Mouse (Mus musculus): ENCODE results near the gene Apip. TPM values are rescaled to one million over a fixed set of nuclear protein-coding genes. Genes with fewer than 3 reads are reported as not detected.

Gene Apip
- polyA plus RNA-seq, 1 experiment: 7.1 TPM

DNA sequence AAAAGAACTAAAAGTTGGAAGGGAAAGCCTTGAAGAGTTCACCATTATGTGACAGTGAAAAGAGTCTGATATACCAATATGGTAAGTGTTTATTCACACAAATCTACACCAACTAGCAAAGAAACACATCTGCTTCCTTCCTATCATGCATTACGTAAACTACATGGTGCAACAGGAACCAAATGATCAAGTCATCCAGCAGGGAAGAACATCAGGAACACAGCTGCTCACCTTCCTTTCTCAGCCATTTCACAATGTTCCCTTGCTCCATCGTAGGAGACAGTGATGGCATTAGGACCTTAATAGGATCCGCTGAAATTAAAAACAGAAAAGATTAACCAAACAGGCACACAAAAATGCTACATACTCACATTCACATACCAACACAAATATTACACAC is 15.2 kb upstream of the Apip start:
- Histone ChIP-seq H3K4me1 (ENCODE audit: control insufficient read depth, insufficient read depth, insufficient read length) (no peaks in the 10 kb centered on the region; the same call in 1 of the 2 replicates), H3K27me3 (ENCODE audit: control insufficient read depth, insufficient read depth, low read length) (no peaks in the 10 kb centered on the region), H3K27ac (ENCODE audit: insufficient read depth, low read length) (no peak overlapping the region), H3K4me3 (ENCODE audit: extremely low read depth, insufficient read depth, insufficient read length) (no peak overlapping the region), H3K36me3 (ENCODE audit: control insufficient read depth, insufficient read depth, low read length) (peaks cover 1% of the 10 kb centered on the region; the same call in 1 of the 2 replicates)
- no peak for TF ChIP-seq POLR2A (IDR thresholded peaks at IDR 0.05; ENCODE audit: low read depth, low read length)
- no peak for TF ChIP-seq CTCF (IDR thresholded peaks at IDR 0.05; ENCODE audit: extremely low read depth, insufficient read depth, insufficient read length, insufficient replicate concordance)
- 91% methylated on average over 3 of the region's 3 CpGs for WGBS
- no peak for DNase-seq (ENCODE audit: low read depth in 1 of 2, low spot score in 2 of 2)

- WGBS: 49% methylated on average over 3 of the region's 3 CpGs
- Histone ChIP-seq H3K36me3 (ENCODE audit: control insufficient read depth, insufficient read depth, low read length) (peaks cover under 1% of the 10 kb centered on the region; the same call in 1 of the 2 replicates), H3K27ac (ENCODE audit: insufficient read depth, low read length) (no peak overlapping the region), H3K4me3 (ENCODE audit: extremely low read depth, insufficient read depth, insufficient read length) (no peak overlapping the region), H3K27me3 (ENCODE audit: control insufficient read depth, insufficient read depth, low read length) (no peaks in the 10 kb centered on the region), H3K4me1 (ENCODE audit: control insufficient read depth, insufficient read depth, insufficient read length) (no peaks in the 10 kb centered on the region)
- peak in 1 of 2 experiments; percentile 25 for DNase-seq (ENCODE audit: low read depth in 1 of 2, low spot score in 2 of 2)
- TF ChIP-seq POLR2A (IDR thresholded peaks at IDR 0.05; ENCODE audit: low read depth, low read length): no peak
- TF ChIP-seq CTCF (IDR thresholded peaks at IDR 0.05; ENCODE audit: extremely low read depth, insufficient read depth, insufficient read length, insufficient replicate concordance): no peak
Observed at GRCm38 (mm10) chr2:103062865-103063264, 10.6 kb upstream of the Apip start.

GRCm38 (mm10) chr2:103066683-103067551 is 6.6 kb upstream of the Apip start:
- Histone ChIP-seq H3K4me3 (ENCODE audit: extremely low read depth, insufficient read depth, insufficient read length) (no peak overlapping the region), H3K36me3 (ENCODE audit: control insufficient read depth, insufficient read depth, low read length) (no peaks in the 10 kb centered on the region), H3K27me3 (ENCODE audit: control insufficient read depth, insufficient read depth, low read length) (no peaks in the 10 kb centered on the region), H3K4me1 (ENCODE audit: control insufficient read depth, insufficient read depth, insufficient read length) (no peaks in the 10 kb centered on the region), H3K27ac (ENCODE audit: insufficient read depth, low read length) (no peak overlapping the region)
- no peak for DNase-seq (ENCODE audit: low read depth in 1 of 2, low spot score in 2 of 2)
- 77% methylated on average over 8 of the region's 8 CpGs for WGBS
- TF ChIP-seq POLR2A (IDR thresholded peaks at IDR 0.05; ENCODE audit: low read depth, low read length): no peak
- TF ChIP-seq CTCF (IDR thresholded peaks at IDR 0.05; ENCODE audit: extremely low read depth, insufficient read depth, insufficient read length, insufficient replicate concordance): no peak

DNA sequence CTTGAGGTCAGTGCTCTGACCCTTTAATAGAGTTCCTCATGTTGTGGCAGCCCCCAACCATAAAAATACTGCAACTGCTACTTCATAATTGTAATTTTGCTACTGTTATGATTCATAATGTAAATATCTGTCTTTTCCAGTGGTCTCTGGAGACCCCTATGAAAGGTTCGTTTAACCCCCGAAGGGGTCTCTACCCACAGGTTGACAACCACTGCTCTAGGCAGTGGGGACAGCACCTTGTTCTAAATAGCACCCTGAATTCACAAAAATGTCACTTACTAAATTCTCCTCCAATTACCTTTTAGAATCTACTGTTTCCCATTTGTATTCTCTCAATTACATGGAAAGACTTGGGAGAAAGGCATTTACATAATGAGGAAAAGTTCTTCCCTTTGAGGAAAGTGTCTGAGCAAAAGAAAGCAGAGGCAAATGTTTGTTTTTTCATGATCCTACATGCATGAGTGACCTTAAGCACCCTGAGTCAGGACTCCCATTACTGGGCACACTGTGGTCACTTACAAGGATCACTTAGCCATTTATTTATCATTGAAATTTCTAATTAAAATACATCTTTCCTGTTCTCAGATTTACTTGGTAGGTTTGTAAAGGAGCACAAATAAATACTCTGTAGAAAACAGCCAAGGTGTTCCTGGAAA is 5.8 kb upstream of the Apip start:
- no peak for DNase-seq (ENCODE audit: low read depth in 1 of 2, low spot score in 2 of 2)
- 85% methylated on average over 2 of the region's 2 CpGs for WGBS
- Histone ChIP-seq H3K4me1 (ENCODE audit: control insufficient read depth, insufficient read depth, insufficient read length) (no peaks in the 10 kb centered on the region), H3K27me3 (ENCODE audit: control insufficient read depth, insufficient read depth, low read length) (no peaks in the 10 kb centered on the region), H3K27ac (ENCODE audit: insufficient read depth, low read length) (no peak overlapping the region), H3K4me3 (ENCODE audit: extremely low read depth, insufficient read depth, insufficient read length) (no peak overlapping the region), H3K36me3 (ENCODE audit: control insufficient read depth, insufficient read depth, low read length) (no peaks in the 10 kb centered on the region)
- TF ChIP-seq POLR2A (IDR thresholded peaks at IDR 0.05; ENCODE audit: low read depth, low read length): no peak

DNA sequence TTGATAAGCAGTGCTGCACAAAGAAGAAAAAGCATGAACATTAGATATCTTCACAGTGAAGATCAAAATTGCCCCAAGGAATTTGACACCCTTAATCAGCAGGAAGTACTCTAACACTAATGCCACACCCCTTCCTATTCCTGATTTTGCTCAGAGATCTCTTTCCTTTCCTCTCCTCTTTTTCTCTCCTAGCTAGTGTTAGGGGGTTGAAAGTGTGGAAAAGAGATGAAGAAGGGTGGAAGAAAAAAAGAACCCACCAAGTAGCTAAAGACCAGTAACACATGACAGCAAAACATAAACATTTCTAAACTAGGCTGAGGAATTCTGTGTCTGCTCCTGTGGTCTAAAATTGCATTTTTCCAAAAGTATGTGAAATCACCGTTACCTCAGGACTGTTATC is 4.9 kb upstream of the Apip start:
- Histone ChIP-seq H3K27me3 (ENCODE audit: control insufficient read depth, insufficient read depth, low read length) (no peaks in the 10 kb centered on the region), H3K4me1 (ENCODE audit: control insufficient read depth, insufficient read depth, insufficient read length) (no peaks in the 10 kb centered on the region; the same call in 1 of the 2 replicates), H3K27ac (ENCODE audit: insufficient read depth, low read length) (no peak overlapping the region), H3K4me3 (ENCODE audit: extremely low read depth, insufficient read depth, insufficient read length) (no peak overlapping the region), H3K36me3 (ENCODE audit: control insufficient read depth, insufficient read depth, low read length) (no peaks in the 10 kb centered on the region)
- 94% methylated on average over 1 of the region's 1 CpGs for WGBS
- DNase-seq (ENCODE audit: low read depth in 1 of 2, low spot score in 2 of 2): no peak
- TF ChIP-seq POLR2A (IDR thresholded peaks at IDR 0.05; ENCODE audit: low read depth, low read length) (no peak), CTCF (IDR thresholded peaks at IDR 0.05; ENCODE audit: extremely low read depth, insufficient read depth, insufficient read length, insufficient replicate concordance) (no peak)

DNA sequence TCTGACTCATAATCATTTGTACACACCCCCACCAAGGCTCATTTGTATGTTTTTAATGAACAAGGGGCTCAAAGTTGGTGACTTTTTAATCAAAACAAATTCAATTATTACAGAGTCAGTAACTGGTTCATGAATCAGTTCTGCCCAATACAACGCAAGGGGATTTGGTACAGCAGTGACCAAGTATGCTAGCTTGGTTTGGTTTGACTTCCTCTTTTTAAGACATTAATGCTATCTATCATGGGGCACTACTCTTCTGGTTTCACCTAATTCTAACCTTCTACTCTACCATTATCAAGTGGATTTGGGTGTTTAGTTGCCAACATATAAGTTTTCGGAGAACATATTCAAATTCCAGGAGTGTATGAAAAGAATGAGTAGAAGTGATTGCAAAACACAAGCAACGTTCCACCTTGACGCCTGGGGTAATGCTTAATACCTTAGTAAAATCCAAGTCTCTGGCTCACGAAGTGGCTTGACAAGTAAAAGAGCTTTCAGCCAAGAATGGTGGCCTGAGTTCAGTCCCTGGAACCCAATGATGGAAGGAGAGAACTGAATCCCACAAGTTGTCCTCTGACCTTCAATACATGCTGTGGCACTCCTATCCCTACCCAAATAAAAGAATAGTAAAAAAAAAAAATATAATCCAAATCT is 3.6 kb upstream of the Apip start:
- DNase-seq (ENCODE audit: low read depth in 1 of 2, low spot score in 2 of 2): no peak
- Histone ChIP-seq H3K27ac (ENCODE audit: insufficient read depth, low read length) (no peak overlapping the region), H3K27me3 (ENCODE audit: control insufficient read depth, insufficient read depth, low read length) (no peaks in the 10 kb centered on the region), H3K4me3 (ENCODE audit: extremely low read depth, insufficient read depth, insufficient read length) (no peak overlapping the region), H3K4me1 (ENCODE audit: control insufficient read depth, insufficient read depth, insufficient read length) (no peaks in the 10 kb centered on the region; the same call in 1 of the 2 replicates), H3K36me3 (ENCODE audit: control insufficient read depth, insufficient read depth, low read length) (no peaks in the 10 kb centered on the region)
- TF ChIP-seq POLR2A (IDR thresholded peaks at IDR 0.05; ENCODE audit: low read depth, low read length) (no peak), CTCF (IDR thresholded peaks at IDR 0.05; ENCODE audit: extremely low read depth, insufficient read depth, insufficient read length, insufficient replicate concordance) (no peak)
- 86% methylated on average over 5 of the region's 5 CpGs for WGBS

Measured in spleen, adult 2 months (tissue).